Mouse (Mus musculus) intestine, postnatal 0 days (tissue): Measurements from ENCODE around the gene Acap2. TPM values are rescaled to one million over a fixed set of nuclear protein-coding genes. Genes with fewer than 3 reads are reported as not detected.

Experiments used
- ATAC-seq: fragments of 200-750 bp; cut with Nextera tagmentation; 2 replicates; pipeline ENCODE4 v1.8.0; 2017; ENCODE audit warnings: mild to moderate bottlenecking, moderate TSS enrichment, moderate library complexity
- H3K27ac ChIP-seq: fragments of 300-500 bp; sonication (generic); 2 replicates; pipeline ENCODE4 v1.5.1; 2014; ENCODE audit warnings: mild to moderate bottlenecking, low read depth, low read length, moderate library complexity
- H3K27me3 ChIP-seq: fragments of 300-500 bp; sonication (generic); replicated peaks from 2 replicates; pipeline ENCODE4 v1.6.1; 2014; ENCODE audit warnings: low read length, mixed read lengths; ENCODE audit not compliant: control insufficient read depth, insufficient read depth
- H3K36me3 ChIP-seq: fragments of 300-500 bp; sonication (generic); 2 replicates; pipeline ENCODE4 v1.6.1; 2014; ENCODE audit warnings: mild to moderate bottlenecking, moderate library complexity; ENCODE audit not compliant: control insufficient read depth, insufficient read depth
- H3K4me1 ChIP-seq: fragments of 300-500 bp; sonication (generic); replicated peaks from 2 replicates; pipeline ENCODE4 v1.6.1; 2014; ENCODE audit warnings: antibody characterized with exemption, low read length, mixed read lengths; ENCODE audit not compliant: control insufficient read depth, insufficient read depth
- H3K4me2 ChIP-seq: fragments of 300-500 bp; sonication (generic); replicated peaks from 2 replicates; pipeline ENCODE4 v1.6.1; 2014; ENCODE audit warnings: low read depth, mild to moderate bottlenecking, moderate library complexity
- H3K4me3 ChIP-seq: fragments of 300-500 bp; sonication (generic); 2 replicates; pipeline ENCODE4 v1.5.1; 2014; ENCODE audit warnings: low read depth, low read length
- H3K9ac ChIP-seq: fragments of 300-500 bp; sonication (generic); 2 replicates; pipeline ENCODE4 v1.6.1; 2014; ENCODE audit warnings: mild to moderate bottlenecking, low read depth, low read length
- H3K9me3 ChIP-seq: fragments of 300-500 bp; sonication (generic); 2 replicates; pipeline ENCODE4 v1.6.1; 2016; ENCODE audit warnings: mixed run types; ENCODE audit not compliant: control insufficient read depth
- CTCF ChIP-seq: sonication (generic); IDR thresholded peaks from 2 replicates; pipeline ENCODE4 v1.5.1; 2016; ENCODE audit warnings: low read depth, mild to moderate bottlenecking, control low read depth, antibody characterized with exemption, moderate library complexity
- WGBS: fragments of 180-500 bp; shearing (Covaris S2); extraction: QIAGEN DNeasy Blood & Tissue Kit; methylation state at CpG from one replicate; pipeline ENCODE4 v1.1.7; 2014; 5-methylcytosine and 5-hydroxymethylcytosine counted together
- polyA plus RNA-seq: library from polyadenylated mRNA; unstranded; fragments of >200 nt; fragmentation: Nextera tagmentation; extraction: Ambion mirVana; gene quantifications from 2 replicates; pipeline ENCODE4 v1.2.1, GENCODE M21; 2015

The Acap2 gene
- polyA plus RNA-seq, 1 experiment from 2014 or later, result 10.6 TPM

DNA sequence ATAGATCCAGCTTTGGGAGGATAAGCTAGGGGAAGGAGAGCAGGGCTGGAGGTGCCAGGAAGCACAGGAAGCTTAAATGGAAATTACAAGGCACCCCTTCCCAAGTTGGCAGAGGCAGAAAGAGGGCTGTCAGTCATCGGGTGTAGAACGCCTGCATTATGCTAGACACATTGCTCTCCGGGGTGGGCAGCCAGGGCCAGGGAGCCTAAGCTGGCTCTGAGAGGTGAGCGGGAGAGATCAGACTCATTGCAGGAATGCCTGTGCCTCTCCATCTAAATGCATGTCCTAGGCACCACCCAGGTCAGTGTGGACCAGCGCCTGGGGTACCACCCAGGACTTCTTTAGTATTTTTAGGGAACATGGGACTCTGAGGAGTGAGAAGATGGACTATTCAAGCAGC is 123.6 kb downstream of the Acap2 start:
- no peak for ATAC-seq
- Histone ChIP-seq H3K27ac (no peak overlapping the region), H3K9me3 (no peaks in the 10 kb centered on the region), H3K4me2 (no peak overlapping the region), H3K4me1 (0 out of 2 replicates have a peak, but pooled peaks cover 4% of the 10 kb centered on the region), H3K4me3 (no peak overlapping the region), H3K9ac (no peak overlapping the region), H3K27me3 (no peaks in the 10 kb centered on the region), H3K36me3 (peaks cover 4% of the 10 kb centered on the region)
- 95% methylated on average over 5 of the region's 5 CpGs for WGBS
- TF ChIP-seq CTCF, result no peak

DNA sequence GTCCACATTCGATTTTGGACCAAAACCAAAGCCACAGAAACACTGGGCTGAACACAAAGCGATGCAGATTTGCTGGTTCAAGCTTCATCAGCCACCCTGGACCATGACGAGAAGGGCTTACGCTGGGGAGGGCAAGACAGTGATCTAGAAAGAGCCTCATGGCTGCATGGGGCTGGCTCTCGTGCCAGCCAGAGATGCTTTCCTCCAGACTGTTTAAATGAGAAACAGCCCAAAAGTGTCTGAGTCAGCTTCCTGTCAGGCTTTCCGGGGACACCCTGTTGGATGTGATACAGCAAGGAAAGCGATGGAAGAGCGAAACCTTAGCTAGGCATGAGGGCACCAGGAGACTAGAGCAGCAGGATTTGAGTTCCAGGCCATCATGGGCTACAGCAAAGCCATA is 124.6 kb downstream of the Acap2 start:
- Histone ChIP-seq H3K4me1 (0 out of 2 replicates have a peak, but pooled peaks cover 4% of the 10 kb centered on the region), H3K9ac (no peak overlapping the region), H3K9me3 (no peaks in the 10 kb centered on the region), H3K4me3 (no peak overlapping the region), H3K4me2 (no peak overlapping the region), H3K27ac (no peak overlapping the region), H3K27me3 (no peaks in the 10 kb centered on the region), H3K36me3 (peaks cover 4% of the 10 kb centered on the region)
- 86% methylated on average over 8 of the region's 8 CpGs for WGBS
- ATAC-seq, result no peak
- TF ChIP-seq CTCF, result no peak

DNA sequence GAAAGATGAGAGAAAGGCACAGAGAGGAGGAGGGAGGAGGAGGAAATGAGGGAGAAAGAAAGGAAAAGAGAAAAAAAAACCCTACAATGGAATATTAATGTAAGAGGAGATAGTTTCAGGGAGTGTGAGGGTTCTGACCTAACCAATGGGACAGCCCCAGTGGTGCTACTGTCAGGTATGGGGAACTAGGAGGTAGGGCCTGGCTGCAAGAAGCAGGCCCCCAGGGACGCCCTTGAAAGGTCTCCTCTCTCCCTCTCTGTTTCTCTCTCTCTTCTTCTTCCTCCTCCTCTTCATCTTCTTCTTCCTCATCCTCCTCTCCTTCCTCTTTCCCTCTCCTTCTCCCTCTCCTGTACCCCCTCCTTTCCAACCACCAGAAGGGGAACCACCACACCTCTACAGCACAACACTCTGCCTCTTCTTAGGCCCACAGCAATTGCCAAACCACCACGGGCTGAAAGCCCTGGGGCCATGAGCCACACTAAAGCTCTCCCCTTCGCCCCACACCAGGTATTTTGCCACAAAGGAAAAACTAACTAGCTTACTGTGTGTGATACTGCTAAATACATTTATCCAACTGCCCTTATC is 126.6 kb downstream of the Acap2 start:
- Histone ChIP-seq H3K4me1 (no peaks in the 10 kb centered on the region), H3K4me3 (no peak overlapping the region), H3K9me3 (no peaks in the 10 kb centered on the region), H3K9ac (no peak overlapping the region), H3K27ac (no peak overlapping the region), H3K36me3 (peaks cover 4% of the 10 kb centered on the region), H3K4me2 (no peak overlapping the region), H3K27me3 (no peaks in the 10 kb centered on the region)
- WGBS, result 83% methylated on average over 3 of the region's 3 CpGs
- ATAC-seq, result no peak
- TF ChIP-seq CTCF, result no peak

DNA sequence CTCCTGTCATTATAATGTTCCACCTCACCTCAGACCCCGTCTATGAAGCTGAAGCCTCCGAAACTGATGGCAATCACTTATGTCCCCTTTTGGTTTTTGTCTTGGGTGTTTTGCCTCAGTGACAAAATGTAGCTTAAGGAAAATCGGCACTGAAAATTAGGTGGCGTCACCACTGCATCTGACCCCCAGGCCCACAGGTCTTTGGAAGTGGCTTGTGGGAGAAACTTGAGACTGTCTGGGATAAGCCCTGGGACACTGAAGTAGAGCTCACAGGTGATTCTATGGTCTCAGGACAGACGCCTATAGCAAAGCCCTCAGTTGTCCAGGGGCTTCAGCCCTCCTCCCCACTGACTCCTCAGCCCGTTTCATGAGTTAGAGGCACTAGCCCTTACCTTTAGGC is 129.3 kb downstream of the Acap2 start:
- Histone ChIP-seq H3K36me3 (peaks cover 4% of the 10 kb centered on the region; the same call in 1 of the 2 replicates), H3K27ac (no peak overlapping the region), H3K9me3 (no peaks in the 10 kb centered on the region), H3K9ac (no peak overlapping the region), H3K4me1 (peaks cover 6% of the 10 kb centered on the region; the same call in 1 of the 2 replicates), H3K4me3 (no peak overlapping the region), H3K27me3 (no peaks in the 10 kb centered on the region), H3K4me2 (no peak overlapping the region)
- WGBS, result 90% methylated on average over 6 of the region's 6 CpGs
- TF ChIP-seq CTCF, result no peak
- no peak for ATAC-seq

DNA sequence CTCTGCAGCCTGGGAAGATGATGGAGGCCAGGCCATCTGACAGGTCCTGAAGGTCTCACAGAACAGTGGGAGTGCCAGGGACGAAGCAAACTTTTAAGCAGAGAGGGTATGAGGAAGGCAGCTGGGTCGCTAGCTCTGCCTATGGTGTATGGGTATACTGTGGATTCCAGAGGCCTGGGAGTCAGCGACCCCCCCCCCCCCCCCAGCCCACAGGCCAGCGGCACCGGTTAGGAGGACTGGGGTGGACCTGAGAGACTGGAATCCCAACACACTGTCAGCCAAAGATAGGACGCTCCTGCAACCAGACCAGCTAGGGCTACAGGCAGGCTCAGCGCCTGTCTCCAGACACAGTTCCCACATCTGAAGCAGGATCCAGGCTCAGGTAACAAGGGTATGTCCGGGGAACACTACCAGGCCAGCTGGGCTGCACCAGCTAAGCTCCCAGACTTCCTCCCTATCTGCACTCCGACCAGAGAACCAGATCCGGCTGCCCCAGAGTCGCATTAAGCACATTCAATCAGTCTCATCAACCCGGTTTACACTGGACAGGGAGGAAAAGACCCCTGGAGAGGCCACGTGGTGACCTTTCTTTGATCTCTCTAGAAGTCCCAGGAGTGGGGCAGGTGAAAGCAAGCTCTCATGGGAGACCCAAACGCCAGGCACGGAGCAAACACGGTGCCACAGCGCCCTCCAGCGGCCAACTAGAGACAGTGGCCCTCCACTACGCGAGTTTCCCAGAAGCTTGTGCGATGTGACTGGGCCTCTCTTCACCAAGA is 130.5 kb downstream of the Acap2 start:
- 22% methylated on average over 19 of the region's 21 CpGs for WGBS
- peak; percentile 56; the same call in 1 of the 2 replicates for ATAC-seq
- Histone ChIP-seq H3K9ac (no peak overlapping the region), H3K36me3 (peaks cover 4% of the 10 kb centered on the region; the same call in 1 of the 2 replicates), H3K4me1 (peaks cover 6% of the 10 kb centered on the region; the same call in 1 of the 2 replicates), H3K27ac (no peak overlapping the region), H3K4me3 (no peak overlapping the region), H3K9me3 (no peaks in the 10 kb centered on the region), H3K27me3 (no peaks in the 10 kb centered on the region), H3K4me2 (peak overlapping the region; percentile 47)
- TF ChIP-seq CTCF, result peak; percentile 98
